Mouse (Mus musculus) T-helper 1 cell (primary cell): ENCODE data around the gene Stag1.

ENCODE experiments used
- in situ Hi-C: fragments of 300-600 bp; cut with MboI, MseI; formaldehyde crosslinking; loops from one replicate; pipeline ENCODE4 v1.15.1; 2025; ENCODE audit warnings: high pct_unique_total_duplicates

Stag1 gene

GRCm38 (mm10) chr9:100597546-100597945, at the start of gene Stag1:
Stag1 (plus strand) TSS chr9:100597798.
- in situ Hi-C loops = loop anchor here (25.0 kb wide), 1 partner anchor 760 kb away; no protein-coding TSS in a partner anchor

- in situ Hi-C loops = no loop called here
These were observed 49.3 kb upstream of the Stag1 start for GRCm38 (mm10) chr9:100548313-100548712.

GRCm38 (mm10) chr9:100555686-100556085, 41.9 kb upstream of the Stag1 start:
- in situ Hi-C loops = no loop called here

GRCm38 (mm10) chr9:100558023-100558573, 39.5 kb upstream of the Stag1 start:
- in situ Hi-C loops = no loop called here

GRCm38 (mm10) chr9:100558991-100559390, 38.6 kb upstream of the Stag1 start:
- in situ Hi-C loops = no loop called here

- in situ Hi-C loops = no loop called here
These were observed 37.2 kb upstream of the Stag1 start for GRCm38 (mm10) chr9:100560251-100560890.

- in situ Hi-C loops = no loop called here
These were observed 27.6 kb upstream of the Stag1 start for GRCm38 (mm10) chr9:100569798-100570625.

- in situ Hi-C loops = no loop called here
These were observed 26.9 kb upstream of the Stag1 start, which contains the start of gene Slc35g2 for GRCm38 (mm10) chr9:100570626-100571233. Slc35g2 (minus strand) TSS chr9:100571090.

GRCm38 (mm10) chr9:100571511-100571910, 26.1 kb upstream of the Stag1 start:
- in situ Hi-C loops = no loop called here

GRCm38 (mm10) chr9:100573300-100573699, 24.3 kb upstream of the Stag1 start:
- in situ Hi-C loops = no loop called here

GRCm38 (mm10) chr9:100573942-100574341, 23.7 kb upstream of the Stag1 start:
- in situ Hi-C loops = no loop called here

- in situ Hi-C loops = loop anchor here (25.0 kb wide), 1 partner anchor 743 kb away; no protein-coding TSS in a partner anchor
These were observed 17.3 kb upstream of the Stag1 start for GRCm38 (mm10) chr9:100580196-100580740.

GRCm38 (mm10) chr9:100581543-100582492, 15.8 kb upstream of the Stag1 start:
- in situ Hi-C loops = loop anchor here (25.0 kb wide), 1 partner anchor 745 kb away; no protein-coding TSS in a partner anchor

GRCm38 (mm10) chr9:100582883-100583575, 14.6 kb upstream of the Stag1 start:
- in situ Hi-C loops = loop anchor here (25.0 kb wide), 1 partner anchor 746 kb away; no protein-coding TSS in a partner anchor

- in situ Hi-C loops = loop anchor here (25.0 kb wide), 1 partner anchor 747 kb away; no protein-coding TSS in a partner anchor
These were observed 13.6 kb upstream of the Stag1 start for GRCm38 (mm10) chr9:100584031-100584430.

- in situ Hi-C loops = loop anchor here (25.0 kb wide), 1 partner anchor 753 kb away; no protein-coding TSS in a partner anchor
These were observed 7.1 kb upstream of the Stag1 start for GRCm38 (mm10) chr9:100590462-100590861.

GRCm38 (mm10) chr9:100596317-100596716, 1.3 kb upstream of the Stag1 start:
- in situ Hi-C loops = loop anchor here (25.0 kb wide), 1 partner anchor 759 kb away; no protein-coding TSS in a partner anchor

- in situ Hi-C loops = loop anchor here (25.0 kb wide), 2 partner anchors 763 to 1313 kb away; no protein-coding TSS in a partner anchor
These were observed 2.2 kb downstream of the Stag1 start for GRCm38 (mm10) chr9:100599761-100600328.

GRCm38 (mm10) chr9:100602130-100602529, 4.5 kb downstream of the Stag1 start:
- in situ Hi-C loops = loop anchor here (25.0 kb wide), 1 partner anchor 1315 kb away; no protein-coding TSS in a partner anchor
